Mouse (Mus musculus) heart, adult 8-10 months (tissue): ENCODE measurements around the gene Tbc1d15. TPM values are rescaled to one million over a fixed set of nuclear protein-coding genes. Genes with fewer than 3 reads are reported as not detected.
"Not testable (repeated sequence)": the region's sequence is repeated elsewhere in the genome, so short reads cannot be mapped to it uniquely, and the experiment has no call there.

Source experiments
- DNase-seq: peaks from one replicate; pipeline ENCODE4 v3.0.0; 2022; ENCODE audit warnings: low spot score
- total RNA-seq, 4 experiments: library from RNA; stranded (reverse); gene quantifications; 2 replicates each; pipeline ENCODE4 v1.2.4; 2022

Tbc1d15 gene
- total RNA-seq, 4 experiments from 2014 or later, result 40.3 to 59.3 (median 47.3) TPM

GRCm38 (mm10) chr10:115245488-115245887, 5.8 kb downstream of the Tbc1d15 start:
- DNase-seq, result no peak

- no peak for DNase-seq
These were observed 10.1 kb downstream of the Tbc1d15 start for GRCm38 (mm10) chr10:115241082-115241595.

GRCm38 (mm10) chr10:115237931-115238330, 13.3 kb downstream of the Tbc1d15 start:
- DNase-seq, result no peak

GRCm38 (mm10) chr10:115236733-115237132, 14.5 kb downstream of the Tbc1d15 start:
- DNase-seq, result no peak

- no peak for DNase-seq
These were observed 15.8 kb downstream of the Tbc1d15 start for GRCm38 (mm10) chr10:115235501-115235900.

GRCm38 (mm10) chr10:115233798-115234197, 17.5 kb downstream of the Tbc1d15 start:
- no peak for DNase-seq

- no peak for DNase-seq
These were observed 18.8 kb downstream of the Tbc1d15 start for GRCm38 (mm10) chr10:115232513-115232912.

- no peak for DNase-seq
These were observed 22.2 kb downstream of the Tbc1d15 start for GRCm38 (mm10) chr10:115229023-115229422.

- no peak for DNase-seq
These were observed 24.7 kb downstream of the Tbc1d15 start for GRCm38 (mm10) chr10:115226586-115226985.

- DNase-seq, result no peak
These were observed 27.4 kb downstream of the Tbc1d15 start for GRCm38 (mm10) chr10:115223845-115224244.

GRCm38 (mm10) chr10:115212916-115213580, 38.2 kb downstream of the Tbc1d15 start:
- no peak for DNase-seq

GRCm38 (mm10) chr10:115205825-115206224, 45.4 kb downstream of the Tbc1d15 start:
- DNase-seq, result no peak

GRCm38 (mm10) chr10:115205284-115205683, 46.0 kb downstream of the Tbc1d15 start:
- DNase-seq, result no peak

- no peak for DNase-seq
These were observed 60.1 kb downstream of the Tbc1d15 start for GRCm38 (mm10) chr10:115191214-115191613.

- DNase-seq, result no peak
These were observed 63.9 kb downstream of the Tbc1d15 start for GRCm38 (mm10) chr10:115187390-115187789.

- peak; percentile 3 for DNase-seq
These were observed 66.6 kb downstream of the Tbc1d15 start, which contains the start of gene Tph2 for GRCm38 (mm10) chr10:115184697-115185096. TSS of gene Tph2 (minus strand) at chr10:115185022.

GRCm38 (mm10) chr10:115181034-115181433, 70.2 kb downstream of the Tbc1d15 start:
- no peak for DNase-seq

- DNase-seq, result not testable (repeated sequence)
These were observed 73.2 kb downstream of the Tbc1d15 start for GRCm38 (mm10) chr10:115178019-115178418.

GRCm38 (mm10) chr10:115175591-115175991, 75.7 kb downstream of the Tbc1d15 start:
- no peak for DNase-seq

GRCm38 (mm10) chr10:115173336-115173735, 77.9 kb downstream of the Tbc1d15 start:
- DNase-seq, result no peak

- no peak for DNase-seq
These were observed 79.9 kb downstream of the Tbc1d15 start for GRCm38 (mm10) chr10:115171351-115171818.

GRCm38 (mm10) chr10:115170496-115171350, 80.5 kb downstream of the Tbc1d15 start:
- no peak for DNase-seq
